Mouse (Mus musculus) natural killer cell, adult 2 months (primary cell): ENCODE results near the gene Wdhd1.
A peak's percentile ranks its signal among the peaks of the same experiment; 100 is the strongest.
"Not testable (repeated sequence)": the region's sequence is repeated elsewhere in the genome, so short reads cannot be mapped to it uniquely, and the experiment has no call there.

ENCODE experiments used
- DNase-seq, 2 experiments: peaks; one replicate each; pipeline ENCODE4 v3.0.0; 2022; ENCODE audit warnings: low spot score in 2 of 2

The Wdhd1 gene

GRCm38 (mm10) chr14:47276637-47277393 lies at the start of gene Wdhd1, which contains the start of gene Socs4:
Gene Wdhd1 (minus strand): TSS chr14:47276857.
Gene Socs4 (plus strand): TSS chr14:47276931.
- DNase-seq: peak; percentile 93 to 95

GRCm38 (mm10) chr14:47325965-47326761 lies 49.5 kb upstream of the Wdhd1 start:
- no peak for DNase-seq

GRCm38 (mm10) chr14:47321581-47321980 lies 44.9 kb upstream of the Wdhd1 start:
- not testable (repeated sequence) for DNase-seq

- no peak for DNase-seq
These were observed 42.7 kb upstream of the Wdhd1 start for GRCm38 (mm10) chr14:47319362-47319761.

DNA sequence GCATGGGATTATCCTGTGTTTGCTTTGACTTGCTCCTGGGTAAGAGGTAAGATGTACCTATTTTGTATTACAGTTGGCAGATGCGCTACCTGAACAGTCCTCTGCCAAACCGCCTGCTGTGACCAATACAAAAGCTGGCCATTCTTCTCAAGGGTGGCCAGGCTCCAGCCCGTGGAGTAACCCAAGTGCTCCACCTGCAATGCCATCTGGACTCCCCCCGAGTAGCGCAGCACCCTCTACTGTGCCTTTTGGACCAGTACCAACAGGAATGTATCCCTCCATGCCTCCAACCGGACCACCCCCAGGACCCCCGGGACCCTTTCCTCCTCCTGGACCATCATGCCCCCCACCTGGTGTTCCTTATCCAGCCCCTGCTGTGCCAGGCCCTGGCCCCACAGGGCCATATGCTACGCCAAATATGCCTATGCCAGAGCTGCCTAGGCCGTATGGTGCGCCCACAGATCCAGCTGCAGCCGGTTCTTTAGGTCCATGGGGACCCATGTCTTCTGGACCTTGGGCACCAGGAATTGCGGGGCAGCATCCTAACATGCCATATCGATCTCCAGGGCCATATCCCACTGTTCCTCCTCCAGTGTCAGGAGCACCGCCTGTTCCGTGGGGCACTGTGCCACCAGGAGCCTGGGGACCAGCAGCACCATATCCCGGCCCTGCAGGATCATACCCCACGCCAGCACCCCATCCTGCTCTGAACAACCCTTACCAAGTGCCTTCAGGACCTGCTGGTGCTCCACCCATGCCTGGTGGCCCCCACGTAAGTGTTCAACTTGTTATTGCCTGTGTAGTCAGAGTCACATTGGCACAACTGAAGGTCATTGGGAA lies 33.9 kb upstream of the Wdhd1 start:
- DNase-seq: no peak

DNA sequence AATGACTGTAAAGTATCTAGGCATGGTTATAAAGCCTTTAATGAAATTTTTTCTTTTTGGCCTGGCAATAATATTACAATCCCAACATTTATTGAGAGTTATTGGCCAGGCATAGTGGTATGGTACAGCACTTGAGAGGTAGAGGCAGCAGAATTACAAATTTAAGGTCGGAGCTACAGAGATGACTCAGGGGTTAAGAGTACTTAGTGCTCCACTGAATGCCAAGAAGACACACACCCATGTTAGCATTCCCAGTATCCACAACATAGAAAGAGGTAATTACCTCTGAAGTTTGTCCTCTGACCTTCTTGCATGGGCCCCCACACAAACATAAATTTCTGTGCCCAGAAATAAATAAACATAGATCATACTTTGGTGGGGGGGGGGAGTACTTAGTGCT lies 32.4 kb upstream of the Wdhd1 start:
- DNase-seq: no peak

GRCm38 (mm10) chr14:47307669-47308068 lies 31.0 kb upstream of the Wdhd1 start:
- DNase-seq: no peak

- DNase-seq: no peak
These were observed 29.3 kb upstream of the Wdhd1 start for GRCm38 (mm10) chr14:47305933-47306332.

DNA sequence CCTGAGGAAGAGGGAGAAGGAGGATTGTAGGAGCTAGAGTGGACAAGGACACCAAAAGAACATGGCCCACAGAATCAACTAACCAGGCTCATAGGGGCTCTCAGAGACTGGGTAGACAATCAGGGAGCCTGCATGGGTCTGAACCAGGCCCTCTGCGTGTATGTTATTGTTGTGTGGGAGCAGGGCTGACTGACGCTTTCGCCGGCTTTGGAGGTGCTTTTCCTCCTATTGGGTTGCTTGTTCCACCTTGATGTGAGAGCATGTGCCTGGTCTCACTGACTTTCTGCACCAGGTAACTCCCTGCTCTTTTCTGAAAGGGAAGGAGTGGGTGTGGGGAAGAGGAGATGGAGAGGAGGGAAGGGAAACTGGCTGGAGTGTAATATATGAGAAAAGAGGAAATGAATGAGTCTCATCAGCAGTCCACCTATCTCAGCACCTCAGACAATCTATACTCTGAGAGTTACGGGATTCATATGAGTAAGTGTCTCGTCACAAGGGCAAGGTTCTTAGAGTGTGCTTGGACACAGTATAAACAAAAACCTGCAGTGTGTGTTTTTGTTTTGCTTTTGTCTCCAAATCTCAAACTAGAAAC lies 28.3 kb upstream of the Wdhd1 start:
- no peak for DNase-seq

GRCm38 (mm10) chr14:47302885-47303680 lies 26.4 kb upstream of the Wdhd1 start:
- no peak for DNase-seq

DNA sequence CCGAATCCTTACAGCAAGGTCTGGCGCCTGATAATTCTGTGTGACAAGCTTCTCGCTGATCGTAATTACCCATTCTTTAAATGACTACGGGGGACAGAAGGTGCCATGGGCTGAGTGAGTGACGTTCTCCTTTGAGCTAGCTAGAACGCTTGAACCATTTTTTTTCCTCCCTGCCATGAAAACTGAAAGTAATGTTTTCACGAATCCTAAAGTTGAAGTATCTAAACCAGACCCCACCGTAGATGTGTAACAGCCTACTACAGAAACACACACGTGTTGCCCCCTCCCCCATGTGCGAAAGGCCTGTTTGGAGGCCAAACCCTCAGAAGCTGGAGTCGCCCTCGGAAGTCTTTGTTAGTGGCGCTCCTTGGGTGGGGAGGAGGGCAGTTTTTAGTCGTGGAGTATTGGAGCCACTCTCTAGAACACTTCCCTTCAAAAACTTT lies 22.2 kb upstream of the Wdhd1 start:
- peak; percentile 11 to 21 for DNase-seq

- no peak for DNase-seq
These were observed 21.7 kb upstream of the Wdhd1 start for GRCm38 (mm10) chr14:47298408-47298792.

DNA sequence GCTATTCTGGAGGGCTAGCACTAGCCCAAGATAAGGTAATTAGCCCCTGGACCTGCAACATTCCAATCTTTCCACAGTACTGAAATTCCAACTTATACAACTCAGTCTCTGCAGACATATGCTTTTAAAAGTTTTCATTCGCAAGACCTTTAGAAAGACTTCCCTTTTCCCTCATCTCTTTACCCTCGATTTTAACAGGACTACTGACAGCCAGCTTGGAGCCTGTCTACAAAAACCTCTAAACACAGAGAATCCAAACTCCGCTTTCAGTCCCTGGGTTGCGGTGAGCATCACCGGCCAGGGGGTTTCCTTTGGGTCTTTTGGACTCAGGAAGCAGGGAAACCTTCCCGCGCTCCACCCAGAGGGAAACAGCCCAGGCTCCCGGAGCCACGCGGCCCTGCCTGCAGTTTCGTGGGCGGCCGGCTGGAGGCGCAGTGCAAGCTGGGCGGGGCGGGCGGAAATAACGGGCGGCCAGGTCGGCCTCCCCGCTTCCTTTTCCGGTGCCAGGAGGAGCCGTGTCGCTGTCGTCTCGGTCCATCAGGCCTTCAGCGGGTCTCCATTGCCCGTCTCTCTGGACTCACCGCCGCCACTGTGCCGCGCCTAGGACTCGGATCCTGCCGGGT lies 21.2 kb upstream of the Wdhd1 start, which contains the start of gene Mapk1ip1l:
Gene Mapk1ip1l, plus strand, starts transcription at position 482 of the 623 bp plus-strand sequence.
- DNase-seq: peak; percentile 83 to 86

GRCm38 (mm10) chr14:47296232-47296631 lies 19.6 kb upstream of the Wdhd1 start:
- DNase-seq: no peak

DNA sequence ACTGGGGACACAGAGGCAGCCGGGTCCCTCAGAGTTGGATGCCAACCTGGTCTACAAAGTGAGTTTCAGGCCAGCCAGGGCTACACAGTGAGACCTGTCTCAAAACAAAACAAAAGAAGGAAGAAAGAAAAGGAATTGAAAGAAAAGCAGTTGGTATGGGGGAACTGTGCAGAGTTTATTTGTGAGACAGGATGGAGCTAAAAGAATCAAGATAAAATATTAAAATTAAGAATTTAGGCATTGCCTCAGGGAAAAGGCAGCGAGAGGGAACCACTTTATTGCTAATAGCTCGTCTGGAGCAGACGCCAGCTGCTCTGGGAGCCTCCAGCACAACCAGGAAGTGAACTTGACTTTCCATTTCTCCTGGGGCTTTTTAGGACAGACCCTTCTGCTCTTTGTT lies 17.5 kb upstream of the Wdhd1 start:
- no peak for DNase-seq

- DNase-seq: no peak
These were observed 15.1 kb upstream of the Wdhd1 start for GRCm38 (mm10) chr14:47291772-47292171.

DNA sequence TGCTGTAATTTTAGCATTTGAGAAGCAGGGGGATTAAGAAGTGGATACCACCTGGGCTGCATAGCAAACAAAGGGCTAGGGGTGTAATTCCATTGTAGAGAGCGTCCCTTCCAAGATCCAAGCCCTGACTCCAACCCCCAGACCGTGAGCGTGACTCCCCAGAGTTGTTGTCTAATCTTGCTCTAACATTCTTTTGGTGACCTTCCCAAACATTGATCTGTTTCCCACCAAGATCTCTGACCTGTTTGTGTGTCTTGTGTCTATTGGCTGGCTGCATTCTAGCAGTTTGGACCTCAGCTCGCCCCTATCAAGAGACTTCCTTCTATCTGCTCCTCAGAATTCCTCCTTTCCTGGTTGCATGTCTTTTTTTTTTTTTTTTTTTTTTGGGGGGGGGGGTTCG lies 10.4 kb upstream of the Wdhd1 start:
- no peak for DNase-seq

DNA sequence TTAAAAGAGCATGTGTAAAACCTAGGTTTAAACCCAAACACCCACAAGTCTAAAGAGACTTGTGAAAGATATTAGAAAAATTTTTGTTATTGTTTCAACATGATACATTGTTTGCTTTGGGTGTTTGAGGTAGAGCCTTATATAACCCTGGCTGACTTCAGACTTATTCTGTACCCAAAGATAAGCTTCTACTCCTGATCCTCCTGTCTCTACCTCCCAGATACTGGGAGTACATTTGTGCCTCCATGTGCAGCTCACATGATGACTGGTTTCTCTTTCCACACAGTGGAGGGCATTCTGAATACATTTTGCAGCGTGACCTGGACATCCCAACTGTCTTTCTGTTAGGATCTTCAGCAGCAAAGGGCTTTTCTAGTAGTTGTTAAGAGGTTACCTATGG lies 9.6 kb upstream of the Wdhd1 start:
- DNase-seq: no peak

GRCm38 (mm10) chr14:47285271-47285670 lies 8.6 kb upstream of the Wdhd1 start:
- no peak for DNase-seq

GRCm38 (mm10) chr14:47283568-47283967 lies 6.9 kb upstream of the Wdhd1 start:
- DNase-seq: no peak
